Mouse (Mus musculus): ENCODE measurements around the gene Alox12.
A peak's percentile ranks its signal among the peaks of the same experiment; 100 is the strongest.

Gene Alox12

GRCm38 (mm10) chr11:70239541-70240279, 15.4 kb downstream of the Alox12 start, which contains the start of the genes Gm21988 and Rnasek:
Gene Gm21988 (minus strand): TSS chr11:70239830.
Gene Rnasek (minus strand): TSS chr11:70239842.
- DNase-seq = peak; percentile 82 to 87

- DNase-seq = peak in 1 of 2 experiments; percentile 13
These were observed 16.3 kb downstream of the Alox12 start for GRCm38 (mm10) chr11:70238591-70239440.

GRCm38 (mm10) chr11:70237457-70238167, 17.5 kb downstream of the Alox12 start, which contains the start of gene 0610010K14Rik:
Gene 0610010K14Rik (minus strand): TSS chr11:70237914.
- peak; percentile 99 for DNase-seq

GRCm38 (mm10) chr11:70236717-70237116, 18.4 kb downstream of the Alox12 start:
- DNase-seq = peak; percentile 36 to 56

GRCm38 (mm10) chr11:70235254-70235900, 19.8 kb downstream of the Alox12 start:
- DNase-seq = no peak

- no peak for DNase-seq
These were observed 20.7 kb downstream of the Alox12 start for GRCm38 (mm10) chr11:70234497-70234896.

GRCm38 (mm10) chr11:70234037-70234436, 21.1 kb downstream of the Alox12 start:
- DNase-seq = peak; percentile 57 to 75

GRCm38 (mm10) chr11:70233016-70233415, 22.1 kb downstream of the Alox12 start:
- DNase-seq = peak in 1 of 2 experiments; percentile 50

- DNase-seq = peak; percentile 67 to 70
These were observed 22.6 kb downstream of the Alox12 start for GRCm38 (mm10) chr11:70232546-70232945.

- peak; percentile 91 for DNase-seq
These were observed 24.9 kb downstream of the Alox12 start for GRCm38 (mm10) chr11:70230239-70230727.

GRCm38 (mm10) chr11:70229260-70230010, 25.7 kb downstream of the Alox12 start, which contains the start of gene Bcl6b:
Gene Bcl6b (minus strand): TSS chr11:70229798.
- DNase-seq = peak; percentile 64 to 69

- DNase-seq = peak; percentile 92
These were observed 26.3 kb downstream of the Alox12 start for GRCm38 (mm10) chr11:70228828-70229227.

- no peak for DNase-seq
These were observed 27.4 kb downstream of the Alox12 start for GRCm38 (mm10) chr11:70227661-70228245.

- DNase-seq = no peak
These were observed 28.0 kb downstream of the Alox12 start for GRCm38 (mm10) chr11:70227126-70227525.

GRCm38 (mm10) chr11:70226602-70226890, 28.6 kb downstream of the Alox12 start:
- peak; percentile 36 to 49 for DNase-seq

GRCm38 (mm10) chr11:70225798-70226601, 29.2 kb downstream of the Alox12 start:
- no peak for DNase-seq

- DNase-seq = peak; percentile 62 to 70
These were observed 31.4 kb downstream of the Alox12 start for GRCm38 (mm10) chr11:70223724-70224123.

- peak in 1 of 2 experiments; percentile 38 for DNase-seq
These were observed 33.3 kb downstream of the Alox12 start for GRCm38 (mm10) chr11:70221603-70222500.

Data from lung, postnatal 4 days (tissue).